Mouse (Mus musculus) naive thymus-derived CD4-positive, alpha-beta T cell, adult 5 months (primary cell): ENCODE measurements around the gene Kif26a. TPM values are rescaled to one million over a fixed set of nuclear protein-coding genes. Genes with fewer than 3 reads are reported as not detected.

Experiments
- polyA plus RNA-seq: library from polyadenylated mRNA; unstranded; fragments of 100-300 nt; shearing (Covaris generic); gene quantifications from one replicate; pipeline ENCODE4 v1.2.1, GENCODE M21; 2017

The Kif26a gene
- polyA plus RNA-seq = not detected

GRCm38 (mm10) chr12:112145875-112146651, at the start of gene Kif26a:
Gene Kif26a, plus strand, starts transcription at chr12:112146208.

DNA sequence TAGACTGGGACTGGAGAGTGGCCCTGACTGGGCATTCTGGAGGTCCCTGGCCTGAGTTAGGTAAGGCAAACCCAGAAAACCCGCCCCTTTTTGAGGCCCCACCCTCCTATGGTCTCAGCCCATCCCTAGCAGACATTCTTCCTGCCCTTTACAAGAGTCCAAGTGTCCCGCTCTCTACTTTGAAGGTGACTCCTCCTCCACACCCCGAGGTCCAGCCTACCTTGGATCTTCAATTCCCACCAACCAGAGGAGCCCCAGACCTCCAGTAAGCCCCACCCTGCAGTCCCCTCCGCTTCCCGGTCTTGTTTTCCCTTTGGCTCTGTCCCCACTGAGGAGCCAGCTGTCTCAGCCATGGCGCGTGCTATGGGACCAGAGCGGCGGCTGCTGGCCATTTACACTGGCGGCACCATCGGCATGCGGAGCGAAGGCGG, 39.5 kb upstream of the Kif26a start, which contains the start of gene Aspg:
Gene Aspg (plus strand): TSS at position 139 of the 431 bp plus-strand sequence.

Other genes with a start within 250 kb of the Kif26a start
- 98.5 TPM for gene Ppp1r13b, start 238.1 kb upstream of the Kif26a start, polyA plus RNA-seq
- 141 TPM for gene Atp5mpl, start 179.2 kb upstream of the Kif26a start, polyA plus RNA-seq
- gene Tdrd9, start 174.6 kb upstream of the Kif26a start, polyA plus RNA-seq = not detected
- gene Rd3l, start 164.9 kb upstream of the Kif26a start, polyA plus RNA-seq = not detected
- not detected for gene Aspg, start 39.5 kb upstream of the Kif26a start, polyA plus RNA-seq